Mouse (Mus musculus): ENCODE results near the gene Lhx6.
A peak's percentile ranks its signal among the peaks of the same experiment; 100 is the strongest.

Gene Lhx6

GRCm38 (mm10) chr2:36093301-36093700 lies 11.9 kb downstream of the Lhx6 start:
- no peak for DNase-seq (ENCODE audit: low read depth, low spot score)

- DNase-seq (ENCODE audit: low read depth, low spot score), result no peak
Observed at GRCm38 (mm10) chr2:36092748-36093147, 12.5 kb downstream of the Lhx6 start.

- DNase-seq (ENCODE audit: low read depth, low spot score), result no peak
Observed at GRCm38 (mm10) chr2:36090853-36091741, 14.1 kb downstream of the Lhx6 start.

GRCm38 (mm10) chr2:36089190-36089589 lies 16.0 kb downstream of the Lhx6 start:
- DNase-seq (ENCODE audit: low read depth, low spot score), result no peak

GRCm38 (mm10) chr2:36085041-36085440 lies 20.2 kb downstream of the Lhx6 start:
- no peak for DNase-seq (ENCODE audit: low read depth, low spot score)

- DNase-seq (ENCODE audit: low read depth, low spot score), result no peak
Observed at GRCm38 (mm10) chr2:36082802-36083580, 22.2 kb downstream of the Lhx6 start.

GRCm38 (mm10) chr2:36081446-36081845 lies 23.8 kb downstream of the Lhx6 start:
- DNase-seq (ENCODE audit: low read depth, low spot score), result no peak

- no peak for DNase-seq (ENCODE audit: low read depth, low spot score)
Observed at GRCm38 (mm10) chr2:36077160-36077761, 27.9 kb downstream of the Lhx6 start.

GRCm38 (mm10) chr2:36075210-36075609 lies 30.0 kb downstream of the Lhx6 start:
- DNase-seq (ENCODE audit: low read depth, low spot score), result no peak

GRCm38 (mm10) chr2:36073781-36074180 lies 31.4 kb downstream of the Lhx6 start:
- no peak for DNase-seq (ENCODE audit: low read depth, low spot score)

GRCm38 (mm10) chr2:36071660-36072305 lies 33.4 kb downstream of the Lhx6 start:
- no peak for DNase-seq (ENCODE audit: low read depth, low spot score)

- no peak for DNase-seq (ENCODE audit: low read depth, low spot score)
Observed at GRCm38 (mm10) chr2:36067132-36067531, 38.1 kb downstream of the Lhx6 start.

- no peak for DNase-seq (ENCODE audit: low read depth, low spot score)
Observed at GRCm38 (mm10) chr2:36061409-36061808, 43.8 kb downstream of the Lhx6 start.

- no peak for DNase-seq (ENCODE audit: low read depth, low spot score)
Observed at GRCm38 (mm10) chr2:36056248-36056647, 49.0 kb downstream of the Lhx6 start.

GRCm38 (mm10) chr2:36053249-36053648 lies 52.0 kb downstream of the Lhx6 start:
- peak; percentile 27 for DNase-seq (ENCODE audit: low read depth, low spot score)

GRCm38 (mm10) chr2:36049567-36049954 lies 55.6 kb downstream of the Lhx6 start:
- DNase-seq (ENCODE audit: low read depth, low spot score), result no peak

GRCm38 (mm10) chr2:36048748-36049566 lies 56.3 kb downstream of the Lhx6 start, which contains the start of the genes Ndufa8 and Morn5:
Gene Ndufa8 (minus strand): TSS chr2:36049406.
Gene Morn5 (plus strand): TSS chr2:36049458.
- DNase-seq (ENCODE audit: low read depth, low spot score), result peak; percentile 96

GRCm38 (mm10) chr2:36048164-36048563 lies 57.0 kb downstream of the Lhx6 start:
- no peak for DNase-seq (ENCODE audit: low read depth, low spot score)

GRCm38 (mm10) chr2:36040872-36041271 lies 64.3 kb downstream of the Lhx6 start:
- no peak for DNase-seq (ENCODE audit: low read depth, low spot score)

- DNase-seq (ENCODE audit: low read depth, low spot score), result no peak
Observed at GRCm38 (mm10) chr2:36039297-36039985, 65.8 kb downstream of the Lhx6 start.

Data from telencephalon, adult 2 months (tissue).